Mouse (Mus musculus): ENCODE data around the gene Snx29.
A peak's percentile ranks its signal among the peaks of the same experiment; 100 is the strongest.
"Not testable (repeated sequence)": the region's sequence is repeated elsewhere in the genome, so short reads cannot be mapped to it uniquely, and the experiment has no call there.

DNA sequence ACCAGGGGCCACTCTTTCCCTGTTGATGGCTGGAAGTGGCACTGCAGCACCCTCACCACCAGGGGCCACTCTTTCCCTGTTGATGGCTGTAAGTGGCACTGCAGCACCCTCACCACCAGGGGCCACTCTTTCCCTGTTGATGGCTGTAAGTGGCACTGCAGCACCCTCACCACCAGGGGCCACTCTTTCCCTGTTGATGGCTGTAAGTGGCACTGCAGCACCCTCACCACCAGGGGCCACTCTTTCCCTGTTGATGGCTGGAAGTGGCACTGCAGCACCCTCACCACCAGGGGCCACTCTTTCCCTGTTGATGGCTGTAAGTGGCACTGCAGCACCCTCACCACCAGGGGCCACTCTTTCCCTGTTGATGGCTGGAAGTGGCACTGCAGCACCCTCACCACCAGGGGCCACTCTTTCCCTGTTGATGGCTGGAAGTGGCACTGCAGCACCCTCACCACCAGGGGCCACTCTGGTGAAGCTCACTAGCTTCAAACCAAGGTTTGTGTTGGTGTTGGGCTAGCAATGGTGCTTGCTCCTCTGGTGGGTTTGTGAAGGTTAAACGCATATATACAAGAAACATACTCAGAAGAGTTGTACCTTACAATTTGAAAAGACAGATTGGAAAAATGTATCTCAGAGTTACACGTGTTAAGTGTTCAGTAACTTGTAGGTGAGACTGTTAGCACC lies 101.0 kb downstream of the Snx29 start:
- not testable (repeated sequence) for TF ChIP-seq POLR2A (IDR thresholded peaks at IDR 0.05; ENCODE audit: low read depth, low read length); HCFC1 (IDR thresholded peaks at IDR 0.05; ENCODE audit: low read depth, low read length); MYC (IDR thresholded peaks at IDR 0.05; ENCODE audit: low read depth, low read length); CHD1 (IDR thresholded peaks at IDR 0.05; ENCODE audit: low read depth, low read length); E2F4 (IDR thresholded peaks at IDR 0.05; ENCODE audit: insufficient replicate concordance, low read depth, low read length); ZKSCAN1 (IDR thresholded peaks at IDR 0.05; ENCODE audit: borderline replicate concordance, low read depth, low read length); CHD2 (IDR thresholded peaks at IDR 0.05; ENCODE audit: low read length); RCOR1 (conservative IDR thresholded peaks at IDR 0.05; ENCODE audit: low read depth, low read length); EP300 (IDR thresholded peaks at IDR 0.05; ENCODE audit: low read length); KAT2A (IDR thresholded peaks at IDR 0.05; ENCODE audit: insufficient replicate concordance, low read length); ZNF384 (IDR thresholded peaks at IDR 0.05; ENCODE audit: low read depth, low read length)
- TF ChIP-seq SMC3 (IDR thresholded peaks at IDR 0.05; ENCODE audit: low read depth, low read length) (peak; percentile 57), CTCF (conservative IDR thresholded peaks at IDR 0.05 in 1 of 2, IDR thresholded peaks at IDR 0.05 in 1 of 2; ENCODE audit: low read depth in 2 of 2, low read length in 2 of 2) (peak; percentile 71 to 73)

All from CH12.LX (cell line).